Mouse (Mus musculus) frontal cortex, postnatal 36 days (tissue): ENCODE measurements at regions not wholly inside any gene's neighbourhood (a gene's known extent, or its start where the extent isn't known, plus 50 kb on each side); places are given as distances from the start of the nearest gene placed in this dataset.

ENCODE experiments used
- DNase-seq, 2 experiments: peaks; one replicate each; pipeline ENCODE4 v3.0.0; 2022; ENCODE audit warnings: low spot score in 2 of 2

GRCm38 (mm10) chr6:35605100-35605499 lies 65.4 kb upstream of the Mtpn start:
- no peak for DNase-seq

DNA sequence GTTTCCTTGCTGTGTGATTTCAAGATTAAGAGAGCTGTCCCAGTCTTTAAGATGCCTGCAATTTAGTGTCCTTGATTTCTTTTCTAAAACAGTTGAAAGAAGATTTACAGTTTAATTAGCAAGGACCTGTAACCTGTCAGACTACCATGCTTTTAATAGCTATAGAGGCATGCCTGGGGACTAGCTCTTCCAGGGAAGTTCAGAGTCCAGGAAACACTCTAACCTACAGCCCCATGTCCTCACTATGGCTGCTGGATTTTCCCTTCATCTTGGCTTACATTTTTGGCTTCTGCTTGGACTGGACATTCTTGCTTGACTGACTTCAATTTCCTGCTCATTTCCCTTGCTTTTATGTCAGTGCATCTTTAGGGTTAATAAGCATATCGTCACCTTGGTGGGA lies 61.7 kb upstream of the Mtpn start:
- no peak for DNase-seq

DNA sequence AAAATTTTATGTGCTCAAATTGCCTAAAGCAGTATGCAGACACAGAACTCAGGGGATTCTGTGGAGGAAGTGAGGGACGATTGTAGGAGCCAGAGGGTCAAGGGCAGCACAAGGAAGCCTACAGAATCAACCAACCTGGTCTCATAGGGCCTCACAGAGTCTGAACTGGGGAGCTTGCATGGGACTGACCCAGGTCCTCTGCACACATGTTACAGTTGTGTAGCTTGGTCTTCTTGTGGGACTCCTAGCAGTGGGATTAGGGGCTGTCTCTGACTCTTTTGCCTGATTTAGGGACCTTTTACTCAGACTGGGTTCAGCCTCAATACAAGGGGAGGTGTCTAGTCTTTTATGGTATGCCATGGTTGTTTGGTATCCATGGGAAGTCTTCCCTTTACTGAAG lies 60.2 kb upstream of the Mtpn start:
- no peak for DNase-seq

GRCm38 (mm10) chr6:35598406-35599185 lies 58.9 kb upstream of the Mtpn start:
- peak; percentile 74 to 88 for DNase-seq

DNA sequence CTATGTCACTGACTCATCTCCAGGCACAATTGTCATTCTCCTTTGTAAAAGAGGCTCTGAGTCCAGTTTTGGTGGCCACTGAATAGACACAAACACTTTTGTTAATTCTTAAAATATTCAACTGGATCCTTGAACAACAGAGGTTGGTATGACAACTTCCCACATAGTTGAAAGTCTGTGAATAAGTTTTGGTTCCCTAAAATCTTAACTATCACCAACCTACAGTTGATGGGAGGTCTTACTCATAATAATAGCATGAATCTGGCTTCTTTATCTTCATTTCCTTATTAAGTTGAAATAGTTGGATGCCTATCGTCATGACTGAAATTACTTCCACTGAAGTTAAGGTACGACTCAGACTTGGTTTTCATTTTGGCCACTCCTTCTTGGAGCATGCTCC lies 55.3 kb upstream of the Mtpn start:
- no peak for DNase-seq

DNA sequence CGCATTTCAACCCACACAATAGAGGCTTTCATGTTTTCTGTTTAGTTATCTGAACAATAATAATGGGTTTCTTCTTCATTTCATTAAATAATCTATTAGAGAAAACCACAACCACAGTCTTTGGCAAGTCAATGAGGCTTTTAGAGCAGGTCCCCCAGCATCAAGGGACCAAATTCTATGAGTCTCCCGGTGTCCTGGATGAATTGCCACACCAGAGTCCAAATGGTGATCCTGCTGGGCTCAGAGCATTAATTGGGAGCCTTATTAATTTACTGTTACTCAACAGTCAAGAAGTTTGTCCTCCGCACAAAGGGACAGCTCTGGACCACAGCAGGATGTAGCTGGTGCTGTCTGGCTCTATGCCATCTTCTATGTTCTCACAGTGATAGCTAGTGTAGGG lies 52.5 kb upstream of the Mtpn start:
- no peak for DNase-seq
